Mouse (Mus musculus) stomach, postnatal 0 days (tissue): ENCODE results near the gene 1700022I11Rik.
"Not testable (repeated sequence)": the region's sequence is repeated elsewhere in the genome, so short reads cannot be mapped to it uniquely, and the experiment has no call there.

Experiments
- CTCF ChIP-seq: IDR thresholded peaks from 2 replicates; pipeline ENCODE4 v1.5.1; 2016; ENCODE audit warnings: antibody characterized with exemption, low read depth, mild to moderate bottlenecking, moderate library complexity
- EP300 ChIP-seq: optimal IDR thresholded peaks from 2 replicates; pipeline ENCODE3; 2016; ENCODE audit warnings: antibody characterized with exemption

DNA sequence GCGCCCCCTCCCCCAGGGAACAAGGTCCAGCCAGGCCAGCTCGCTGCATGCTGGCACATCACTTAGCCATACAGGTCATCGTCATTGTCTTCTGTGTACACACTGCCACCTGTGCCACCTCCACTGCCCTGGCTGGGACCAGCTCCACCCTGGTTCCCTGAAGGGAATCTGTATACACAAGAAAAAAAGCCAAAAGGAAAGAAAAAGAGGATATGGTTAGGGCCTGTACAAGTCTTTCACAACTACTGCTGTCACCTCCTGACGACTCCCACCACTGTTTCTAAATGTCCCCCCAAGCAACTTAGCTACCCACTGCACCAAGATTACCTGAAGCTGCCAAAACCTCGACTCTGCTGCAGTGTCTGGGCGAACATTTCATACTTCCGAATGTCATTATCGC, 11.1 kb downstream of the 1700022I11Rik start:
- TF ChIP-seq EP300, CTCF: not testable (repeated sequence)
